Mouse (Mus musculus): Measurements from ENCODE around the gene Tmub1. TPM values are rescaled to one million over a fixed set of nuclear protein-coding genes. Genes with fewer than 3 reads are reported as not detected.

Gene Tmub1
- 89.2 TPM for polyA plus RNA-seq (2017; shearing (Covaris generic))

DNA sequence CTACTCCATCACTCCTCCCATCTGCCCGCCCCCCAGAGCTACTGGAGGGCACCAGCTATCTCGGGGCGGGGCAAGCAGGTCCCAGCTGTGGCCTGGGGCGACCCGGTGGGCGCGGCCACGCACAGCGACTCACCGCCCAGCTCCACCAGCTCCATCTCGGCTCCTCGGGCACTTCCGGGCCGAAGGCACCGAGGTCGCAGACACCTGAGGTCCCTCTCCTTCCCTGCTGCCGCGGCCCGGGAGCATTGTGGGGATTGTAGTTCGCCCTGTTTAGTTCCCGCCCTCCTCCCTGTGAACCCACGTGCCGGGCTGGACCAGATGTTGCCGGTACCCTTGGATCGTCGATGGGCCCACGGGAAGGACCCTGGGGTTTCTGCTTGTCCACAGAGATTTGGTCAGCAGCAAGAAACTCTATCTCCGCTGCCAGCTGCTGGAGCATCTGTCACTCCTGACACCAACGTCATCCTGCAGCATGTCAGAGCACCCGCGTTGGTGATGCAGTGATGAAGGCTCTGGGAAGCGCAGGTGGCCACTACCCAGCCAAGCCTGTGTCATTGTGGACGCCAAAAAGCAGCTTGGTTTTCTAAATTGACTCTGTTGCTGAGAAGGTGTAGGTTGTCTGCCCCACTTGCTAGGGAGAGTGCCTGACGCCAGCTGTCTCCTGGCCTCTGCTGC, at the start of gene Tmub1:
Gene Tmub1, minus strand, starts transcription at position 231 of the 675 bp plus-strand sequence.

GRCm38 (mm10) chr5:24452030-24452690, 4.5 kb upstream of the Tmub1 start, which contains the start of gene Agap3:
TSS of gene Agap3 (plus strand) at chr5:24452177.

GRCm38 (mm10) chr5:24444746-24445427, 2.8 kb downstream of the Tmub1 start, which contains the start of gene Fastk:
TSS of gene Fastk (minus strand) at chr5:24445287.

GRCm38 (mm10) chr5:24423129-24424003, 24.3 kb downstream of the Tmub1 start, which contains the start of the genes Cdk5 and Slc4a2:
TSS of gene Cdk5 (minus strand) at chr5:24423530.
TSS of gene Slc4a2 (plus strand) at chr5:24423837.

GRCm38 (mm10) chr5:24413042-24413693, 34.5 kb downstream of the Tmub1 start, which contains the start of gene Asic3:
TSS of gene Asic3 (plus strand) at chr5:24413392.

Other genes starting within 250 kb of the Tmub1 start
- 5.6 TPM for gene Kcnh2, start 96.2 kb downstream of the Tmub1 start, polyA plus RNA-seq (2017; shearing (Covaris generic))
- gene Nos3, start 83.0 kb downstream of the Tmub1 start, polyA plus RNA-seq (2017; shearing (Covaris generic)) = 0.22 TPM
- 0.89 TPM for gene Atg9b, start 55.7 kb downstream of the Tmub1 start, polyA plus RNA-seq (2017; shearing (Covaris generic))
- 27.8 TPM for gene Abcb8, start 54.2 kb downstream of the Tmub1 start, polyA plus RNA-seq (2017; shearing (Covaris generic))
- gene Asic3, start 34.5 kb downstream of the Tmub1 start, polyA plus RNA-seq (2017; shearing (Covaris generic)) = not detected
- gene Cdk5, start 24.3 kb downstream of the Tmub1 start, polyA plus RNA-seq (2017; shearing (Covaris generic)) = 90.7 TPM
- 49.6 TPM for gene Slc4a2, start 24.0 kb downstream of the Tmub1 start, polyA plus RNA-seq (2017; shearing (Covaris generic))
- gene Fastk, start 2.6 kb downstream of the Tmub1 start, polyA plus RNA-seq (2017; shearing (Covaris generic)) = 148 TPM
- 4.8 TPM for gene Agap3, start 4.3 kb upstream of the Tmub1 start, polyA plus RNA-seq (2017; shearing (Covaris generic))
- gene Gbx1, start 79.3 kb upstream of the Tmub1 start, polyA plus RNA-seq (2017; shearing (Covaris generic)) = not detected
- gene Asb10, start 93.1 kb upstream of the Tmub1 start, polyA plus RNA-seq (2017; shearing (Covaris generic)) = not detected
- gene 4931409K22Rik, start 109.0 kb upstream of the Tmub1 start, polyA plus RNA-seq (2017; shearing (Covaris generic)) = not detected
- 99.2 TPM for gene Abcf2, start 129.6 kb upstream of the Tmub1 start, polyA plus RNA-seq (2017; shearing (Covaris generic))
- gene Chpf2, start 138.9 kb upstream of the Tmub1 start, polyA plus RNA-seq (2017; shearing (Covaris generic)) = 43.8 TPM
- 1.6 TPM for gene Smarcd3, start 176.6 kb upstream of the Tmub1 start, polyA plus RNA-seq (2017; shearing (Covaris generic))
- 97.9 TPM for gene Nub1, start 237.7 kb upstream of the Tmub1 start, polyA plus RNA-seq (2017; shearing (Covaris generic))